Mouse (Mus musculus) gastrocnemius, postnatal 36 days (tissue): ENCODE measurements around the gene Pls3. TPM values are rescaled to one million over a fixed set of nuclear protein-coding genes. Genes with fewer than 3 reads are reported as not detected.
A peak's percentile ranks its signal among the peaks of the same experiment; 100 is the strongest.

Experiments
- DNase-seq, 2 experiments: peaks; one replicate each; pipeline ENCODE4 v3.0.0; 2022
- intact Hi-C: fragments of 180-260 bp; cut with DNase I; formaldehyde crosslinking; loops from one replicate; pipeline ENCODE4 v1.15.1; 2025
- long read RNA-seq, 2 experiments: library from polyadenylated mRNA; stranded (forward); transcript quantifications; one replicate each; pipeline ENCODE4 v2.0.0; 2021
- total RNA-seq, 2 experiments: library from RNA; stranded (reverse); gene quantifications; 2 replicates each; pipeline ENCODE4 v1.2.3; 2021

Pls3 gene
- 10 to 100 TPM; 13.7 to 14.0 TPM for total RNA-seq
- long read RNA-seq, experiment 1, transcript Pls3-204 (16 exons, 3,149 nt): major isoform, 8 of 20 reads
- long read RNA-seq, experiment 1, partial matches to known transcripts: 1 of 20 reads
- long read RNA-seq, experiment 1, other reads (novel, unspliced or antisense): 9 of 20 reads
- long read RNA-seq, experiment 2, transcript Pls3-204 (16 exons, 3,149 nt): major isoform, 9 of 25 reads
- long read RNA-seq, experiment 2, partial matches to known transcripts: 2 of 25 reads
- long read RNA-seq, experiment 2, other reads (novel, unspliced or antisense): 11 of 25 reads

DNA sequence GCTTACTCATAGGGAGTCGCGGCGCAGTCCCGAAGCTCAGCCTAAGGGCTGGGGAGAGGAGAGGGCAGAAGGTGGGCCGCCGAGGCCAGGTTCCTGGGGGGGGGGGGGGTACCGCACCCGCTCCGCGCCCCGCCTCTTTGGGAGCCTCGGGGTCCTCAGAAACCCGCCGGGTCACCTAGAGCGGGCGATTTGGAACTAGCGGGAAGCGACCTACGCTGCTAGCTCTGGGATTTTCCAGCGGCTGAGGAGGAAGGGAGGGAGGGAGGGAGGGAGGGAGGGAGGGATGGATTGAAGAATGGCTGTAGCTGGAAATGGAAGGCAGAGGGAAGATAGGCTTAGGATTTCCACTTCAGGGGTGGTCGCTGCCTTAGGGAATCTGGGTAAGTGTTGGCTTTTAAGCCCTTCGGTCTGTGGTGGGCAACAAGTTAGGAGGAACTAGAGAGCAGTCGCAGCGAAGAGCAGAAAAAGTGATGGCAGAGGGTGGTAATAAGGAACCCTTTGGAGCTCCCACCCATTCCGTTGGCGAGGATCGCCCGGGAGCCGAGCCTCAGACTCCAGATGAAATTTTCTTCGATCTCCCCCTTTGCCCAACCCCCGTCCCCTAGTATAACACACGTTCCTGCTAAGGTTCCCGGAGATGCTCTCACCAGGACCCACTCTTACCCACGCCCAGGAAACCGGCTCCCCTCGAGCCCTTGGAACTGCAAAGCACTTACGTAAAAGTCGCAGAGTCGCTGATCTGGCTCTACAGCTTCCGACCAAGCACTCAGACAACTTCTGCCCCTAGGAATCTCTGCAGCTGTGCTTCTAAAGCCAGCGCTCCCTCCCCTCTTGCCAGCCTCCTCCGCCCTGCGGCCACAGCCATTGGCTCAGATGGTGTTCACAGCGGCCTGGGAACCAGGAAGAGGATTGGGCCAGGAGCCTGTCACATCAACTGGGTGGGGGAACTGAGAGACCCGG lies at the start of gene Pls3:
Gene Pls3, minus strand, starts transcription at position 851 of the 960 bp plus-strand sequence.
- peak; percentile 65 to 81 for DNase-seq
- intact Hi-C loops: no loop called here

DNA sequence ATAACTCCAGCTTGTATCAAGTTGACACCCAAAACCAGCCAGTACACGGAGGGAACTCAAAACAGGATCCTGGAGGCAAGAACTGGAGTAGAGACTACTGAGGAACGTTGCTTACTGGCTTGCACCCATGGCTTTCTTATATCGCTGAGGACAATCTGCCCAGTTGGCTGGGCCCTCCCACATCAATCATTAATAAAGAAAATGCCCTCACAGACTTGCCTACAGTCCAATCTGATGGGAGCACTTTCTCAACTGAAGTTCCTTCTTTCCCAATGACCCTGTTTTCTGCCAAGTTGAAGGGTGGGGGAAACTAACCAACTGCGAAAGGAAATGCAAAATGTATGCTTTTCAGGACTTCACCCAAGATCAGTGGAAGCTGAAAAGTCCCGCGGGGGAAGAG lies 20.7 kb upstream of the Pls3 start:
- intact Hi-C loops: no loop called here
- DNase-seq: no peak

DNA sequence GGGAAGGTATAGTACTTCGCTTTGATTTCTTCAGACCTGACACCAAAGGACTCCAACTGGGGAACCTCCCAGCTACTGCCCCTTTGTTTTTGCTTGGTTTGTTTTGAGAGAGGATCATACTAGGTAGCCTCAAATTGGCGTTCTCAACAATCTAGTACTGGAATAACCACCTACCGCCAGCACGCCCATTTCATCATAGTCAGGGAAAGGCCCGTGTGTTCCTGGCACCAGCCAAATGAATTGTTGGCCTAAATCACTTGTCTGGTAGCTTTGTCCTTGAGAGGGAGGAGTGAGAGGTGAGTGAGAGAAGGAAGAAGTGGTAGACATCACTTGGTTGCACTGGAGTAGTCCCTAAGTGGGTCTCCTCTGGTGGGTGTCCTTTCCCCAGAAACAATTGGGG lies 584 bp upstream of the Pls3 start:
- DNase-seq: no peak
- intact Hi-C loops: no loop called here

DNA sequence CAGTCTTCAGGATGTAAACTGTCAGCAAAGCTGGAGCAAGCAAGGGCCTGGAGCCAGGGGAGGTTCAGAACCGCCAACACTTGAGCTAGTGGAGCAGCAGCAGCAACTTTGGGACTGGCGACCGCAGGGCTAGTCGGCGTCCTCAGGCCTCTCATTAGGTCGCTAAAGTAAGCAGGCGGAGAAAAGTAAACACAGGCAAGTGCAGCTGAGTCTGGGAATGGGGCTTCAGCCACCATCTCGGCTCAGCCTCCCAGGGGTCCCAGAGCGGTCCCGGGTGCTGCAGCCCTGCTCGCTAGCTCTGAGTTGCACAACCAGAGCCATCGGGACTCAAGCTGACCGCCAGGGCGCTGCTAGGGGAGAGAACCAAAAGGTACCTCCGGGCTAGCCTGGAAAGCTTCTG lies 1.2 kb downstream of the Pls3 start:
- peak; percentile 14 to 35 for DNase-seq
- intact Hi-C loops: no loop called here

DNA sequence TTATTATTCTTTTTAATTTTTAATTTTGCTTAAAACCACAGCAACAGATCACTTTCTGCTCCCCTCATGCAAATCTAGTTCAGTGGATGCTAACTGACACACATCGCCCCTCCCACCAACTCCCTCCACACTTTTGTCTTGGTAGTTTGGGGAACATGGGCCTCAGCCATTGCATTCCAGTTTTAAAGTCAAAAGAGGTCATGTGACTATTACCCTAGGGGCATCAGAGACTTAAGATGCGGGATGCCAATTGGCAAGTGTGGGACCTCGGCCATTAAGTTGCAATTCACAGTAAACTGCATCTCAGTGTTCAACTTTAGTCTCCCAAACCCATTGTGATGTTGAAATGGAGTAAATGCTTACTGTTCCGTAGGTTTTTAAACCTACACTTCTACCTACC lies 1.7 kb downstream of the Pls3 start:
- intact Hi-C loops: no loop called here
- DNase-seq: no peak

DNA sequence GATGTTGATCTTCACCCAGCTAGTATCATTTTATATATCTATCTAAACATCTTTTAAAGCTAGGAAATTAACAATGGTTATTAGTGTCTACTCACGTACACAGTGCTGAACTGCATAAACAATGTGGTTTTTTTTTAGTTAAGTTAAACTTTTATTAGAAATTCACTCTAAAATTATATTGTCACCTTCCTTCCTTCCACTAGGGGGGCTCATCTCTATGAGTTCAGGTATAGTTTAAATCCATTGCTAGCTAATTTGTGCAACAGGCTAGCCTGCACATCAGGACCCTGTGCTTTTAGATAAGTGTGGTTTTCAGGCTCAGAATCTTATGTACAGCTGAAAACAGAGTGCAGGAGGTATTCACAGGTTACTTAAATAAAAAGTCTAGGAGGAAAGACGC lies 3.1 kb downstream of the Pls3 start:
- intact Hi-C loops: no loop called here
- DNase-seq: no peak

DNA sequence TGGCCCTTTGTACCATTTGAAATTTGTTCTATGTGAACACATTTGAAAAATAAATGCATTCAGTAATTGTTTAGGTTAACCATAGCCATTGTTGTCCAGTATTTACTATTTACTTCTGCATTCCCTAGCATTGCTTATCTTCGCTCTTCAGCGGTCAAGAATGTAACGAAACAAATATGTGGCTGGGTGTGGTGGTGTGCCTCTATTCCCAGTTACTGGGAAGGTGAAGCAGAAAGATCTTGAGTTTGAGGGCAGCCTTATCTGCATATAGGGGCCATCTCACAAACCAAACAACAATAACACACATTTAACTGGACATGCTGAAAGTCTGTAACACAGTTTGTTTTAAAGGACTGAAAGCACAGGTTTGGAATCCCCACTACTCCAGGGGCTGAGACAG lies 13.3 kb downstream of the Pls3 start:
- intact Hi-C loops: no loop called here
- DNase-seq: no peak

DNA sequence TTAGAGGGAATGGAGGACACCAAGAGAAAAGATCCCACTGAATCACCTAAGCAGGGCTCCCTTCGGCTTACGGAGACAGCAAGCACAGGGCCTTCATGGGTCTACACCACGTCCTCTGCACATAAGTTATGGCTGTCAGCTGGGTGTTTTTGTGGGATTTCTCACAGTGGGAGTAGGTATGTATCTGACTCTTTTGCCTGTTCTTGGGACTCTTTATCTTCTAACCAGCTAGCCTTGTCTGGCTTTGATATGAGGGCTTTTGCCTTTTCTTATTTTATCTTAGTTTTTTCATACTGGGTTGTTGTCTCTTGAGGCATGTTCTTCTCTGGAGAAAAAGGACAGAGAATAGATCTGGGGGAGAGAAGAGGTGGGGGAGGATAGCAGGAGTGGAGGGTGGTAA lies 20.7 kb downstream of the Pls3 start:
- intact Hi-C loops: no loop called here
- DNase-seq: no peak

DNA sequence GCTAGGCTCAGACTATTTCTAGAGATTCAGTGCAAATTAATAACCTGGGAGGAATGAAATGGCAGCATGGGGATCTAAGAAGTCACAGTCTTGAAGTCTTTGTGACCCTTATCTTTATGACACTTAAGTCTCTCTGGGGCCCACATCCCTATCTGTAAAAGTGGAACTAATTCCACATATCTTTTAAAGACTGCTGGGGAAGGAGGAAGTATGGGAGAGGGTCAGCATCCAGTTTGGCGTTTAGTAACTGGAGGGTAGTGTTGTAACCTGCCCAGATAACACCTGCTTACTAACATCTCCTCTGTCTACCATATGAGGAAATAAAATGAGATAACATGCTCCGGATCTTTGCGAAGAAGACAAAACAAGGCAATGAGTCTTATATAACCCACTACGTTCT lies 30.7 kb downstream of the Pls3 start:
- no peak for DNase-seq
- intact Hi-C loops: no loop called here

DNA sequence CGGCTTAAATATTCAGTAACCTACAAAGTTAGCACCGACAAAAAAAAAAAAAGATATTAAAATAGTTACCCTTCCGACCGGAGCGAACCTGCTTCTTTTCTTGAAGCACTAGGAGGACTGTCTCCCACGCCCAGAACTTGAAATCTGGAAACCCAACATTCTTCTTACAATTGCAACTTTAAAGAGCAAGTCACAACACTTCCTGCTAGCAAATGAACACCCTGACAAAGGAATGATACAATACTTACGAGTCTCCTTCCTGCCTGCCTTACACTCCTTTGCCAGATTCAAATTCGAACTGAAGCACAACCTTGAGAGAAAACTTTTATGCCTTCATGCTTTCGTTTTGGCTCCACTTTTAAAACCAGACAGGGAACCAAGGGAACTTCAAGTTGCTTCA lies 32.1 kb downstream of the Pls3 start:
- intact Hi-C loops: no loop called here
- DNase-seq: no peak

DNA sequence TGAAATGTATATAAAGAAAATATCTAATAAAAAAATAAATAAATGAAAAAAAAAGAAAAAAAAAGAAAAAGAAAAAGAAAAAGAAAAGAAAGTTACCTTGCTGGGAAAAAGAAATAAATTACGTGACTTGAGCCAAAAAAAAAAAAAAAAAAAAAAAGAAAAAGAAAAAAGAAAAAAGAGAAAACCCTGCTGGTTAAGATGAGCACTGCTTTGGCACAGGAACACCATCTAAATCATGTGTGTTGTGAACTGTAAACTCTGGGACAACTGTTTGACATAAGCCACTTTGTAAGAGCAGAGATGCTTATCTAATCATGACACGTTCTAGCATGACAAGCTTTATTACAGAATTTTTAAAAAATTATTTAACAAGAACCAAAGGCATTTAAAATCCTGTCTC lies 32.9 kb downstream of the Pls3 start:
- intact Hi-C loops: no loop called here

DNA sequence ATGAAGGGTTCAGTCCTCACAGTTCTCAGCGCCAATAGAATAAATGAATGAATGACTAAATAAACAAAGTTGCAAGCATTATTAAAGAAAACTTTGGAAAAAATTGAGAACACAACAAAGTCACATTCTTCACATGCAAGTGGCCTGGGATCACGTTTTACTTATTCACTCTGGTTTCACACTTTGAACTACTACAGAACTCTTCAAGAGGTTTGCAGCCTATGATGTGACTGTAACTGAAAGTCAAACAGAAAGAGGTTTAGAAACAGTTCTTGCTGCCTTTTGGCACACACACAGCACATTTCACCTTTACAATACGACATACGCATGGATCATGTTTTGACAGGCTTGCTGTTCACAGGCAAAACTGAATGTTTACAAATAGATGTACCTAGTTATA lies 34.7 kb downstream of the Pls3 start:
- no peak for DNase-seq
- intact Hi-C loops: no loop called here

More for the DNA sequence above, 32.9 kb downstream of the Pls3 start:
- no peak for DNase-seq

DNA sequence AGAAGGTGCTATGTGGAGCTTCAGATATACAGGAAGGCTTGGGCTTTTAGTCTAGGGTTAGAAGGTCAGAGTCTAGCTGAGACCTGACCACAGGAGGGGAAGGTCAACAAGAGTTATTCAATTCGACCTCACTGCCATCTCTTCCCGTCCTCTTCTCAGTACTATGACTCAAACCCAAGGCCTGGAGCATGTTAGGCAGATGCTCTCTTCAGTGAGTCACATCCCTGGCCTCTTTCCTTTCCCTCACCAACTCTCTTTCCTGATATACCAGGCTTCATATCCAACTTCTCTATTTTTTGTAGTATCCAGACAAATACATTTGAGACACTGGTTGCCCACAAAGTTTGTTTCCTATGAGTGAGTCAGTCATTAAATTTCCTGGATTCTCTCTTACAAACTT lies 40.1 kb downstream of the Pls3 start:
- intact Hi-C loops: no loop called here

DNA sequence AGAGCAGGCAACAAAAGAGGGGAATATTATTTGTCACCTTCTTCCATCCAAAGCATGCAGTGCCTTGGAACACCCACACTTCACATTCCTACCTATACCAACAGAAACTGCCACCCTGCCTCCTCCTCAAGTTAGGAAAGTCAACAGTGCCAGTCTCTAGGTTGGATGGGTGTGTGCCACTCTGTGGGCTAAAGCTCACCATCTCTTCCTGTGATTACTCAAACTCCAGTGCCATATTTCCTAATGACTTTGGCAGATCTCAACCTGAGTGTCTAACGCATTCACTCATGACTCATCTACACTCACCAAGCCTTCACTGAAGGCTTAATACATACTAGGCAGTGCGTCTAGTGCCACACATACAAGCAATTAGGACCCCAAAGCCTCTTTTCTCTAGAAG lies 40.7 kb downstream of the Pls3 start:
- intact Hi-C loops: no loop called here
- DNase-seq: no peak

More for the DNA sequence above, 40.1 kb downstream of the Pls3 start:
- DNase-seq: no peak

DNA sequence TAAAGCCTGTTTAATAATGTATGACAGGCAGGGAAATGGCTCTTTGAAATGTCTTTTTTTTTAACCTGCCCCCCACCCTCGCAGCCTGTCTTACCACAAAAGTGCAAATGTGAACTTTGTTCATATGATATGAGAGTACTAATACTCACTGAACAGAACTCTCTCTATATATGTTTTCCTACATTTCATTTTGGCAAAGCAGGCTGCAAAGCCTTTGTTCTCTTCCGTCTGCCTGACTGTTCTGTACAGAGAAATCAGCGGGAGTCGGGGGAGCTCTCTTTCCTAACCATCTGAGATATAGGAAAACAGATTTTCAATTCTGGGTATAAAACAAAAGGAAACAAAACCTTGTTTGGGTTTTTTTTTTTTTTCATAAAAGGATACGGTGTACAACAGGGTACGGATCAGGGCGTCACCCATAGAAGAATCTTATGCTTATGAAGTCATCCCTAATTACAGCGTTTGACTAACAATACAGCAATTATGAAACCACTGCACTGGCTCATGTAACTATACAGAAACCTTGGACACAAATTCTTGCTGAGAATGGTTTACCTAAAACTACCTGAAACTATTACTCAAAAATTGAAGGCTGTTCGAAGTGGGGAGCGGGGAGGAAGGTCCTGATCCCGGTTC lies 41.9 kb downstream of the Pls3 start:
- DNase-seq: no peak
- intact Hi-C loops: no loop called here

DNA sequence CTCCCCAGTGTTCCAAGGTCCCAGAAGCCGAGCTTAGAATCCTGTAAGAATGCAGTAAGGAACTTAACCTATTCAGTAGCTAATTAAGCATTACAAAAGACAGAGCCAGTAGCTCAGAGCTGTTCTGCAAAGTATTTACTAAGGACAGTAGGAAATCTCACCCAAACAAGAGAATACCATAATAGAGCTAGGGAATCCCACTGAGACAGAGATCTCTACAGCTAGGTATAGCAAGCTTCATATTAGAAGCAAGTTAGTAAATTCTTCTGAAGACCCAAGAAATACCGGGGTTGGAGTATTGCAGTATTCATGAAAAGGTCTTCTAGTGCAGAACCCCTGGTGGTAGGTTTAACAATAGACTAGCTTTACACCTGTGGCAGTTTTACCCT lies 45.1 kb downstream of the Pls3 start:
- intact Hi-C loops: no loop called here
- no peak for DNase-seq

DNA sequence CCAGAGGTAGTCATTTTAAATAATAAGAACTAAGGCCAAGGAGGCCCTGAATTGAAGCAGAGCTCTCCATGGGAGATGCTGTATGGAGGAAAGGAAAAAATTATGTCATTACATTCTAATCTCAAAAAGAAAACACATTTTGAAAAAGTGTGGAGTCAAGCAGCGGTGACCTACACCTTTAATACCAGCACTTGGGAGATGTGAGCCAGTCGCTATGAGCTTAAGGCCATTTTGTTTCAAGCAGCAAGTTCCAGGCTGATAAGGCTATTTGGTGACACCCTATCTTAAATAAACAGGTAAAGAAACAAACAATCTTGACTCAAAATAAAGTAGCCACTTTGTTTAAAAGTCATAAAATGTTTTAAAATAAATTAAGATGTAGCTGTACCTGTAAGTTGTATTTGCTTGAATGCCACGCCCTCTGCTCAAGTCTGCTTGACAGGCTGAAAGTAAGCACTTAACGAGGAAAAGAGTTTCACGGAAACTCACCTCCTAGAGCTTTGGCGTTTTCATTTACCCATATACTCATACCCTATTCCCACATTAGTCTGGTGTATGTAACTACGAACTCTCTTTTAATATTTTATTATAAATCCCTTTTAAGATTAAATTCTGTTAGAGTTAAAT lies 45.6 kb downstream of the Pls3 start:
- DNase-seq: no peak
- intact Hi-C loops: no loop called here

DNA sequence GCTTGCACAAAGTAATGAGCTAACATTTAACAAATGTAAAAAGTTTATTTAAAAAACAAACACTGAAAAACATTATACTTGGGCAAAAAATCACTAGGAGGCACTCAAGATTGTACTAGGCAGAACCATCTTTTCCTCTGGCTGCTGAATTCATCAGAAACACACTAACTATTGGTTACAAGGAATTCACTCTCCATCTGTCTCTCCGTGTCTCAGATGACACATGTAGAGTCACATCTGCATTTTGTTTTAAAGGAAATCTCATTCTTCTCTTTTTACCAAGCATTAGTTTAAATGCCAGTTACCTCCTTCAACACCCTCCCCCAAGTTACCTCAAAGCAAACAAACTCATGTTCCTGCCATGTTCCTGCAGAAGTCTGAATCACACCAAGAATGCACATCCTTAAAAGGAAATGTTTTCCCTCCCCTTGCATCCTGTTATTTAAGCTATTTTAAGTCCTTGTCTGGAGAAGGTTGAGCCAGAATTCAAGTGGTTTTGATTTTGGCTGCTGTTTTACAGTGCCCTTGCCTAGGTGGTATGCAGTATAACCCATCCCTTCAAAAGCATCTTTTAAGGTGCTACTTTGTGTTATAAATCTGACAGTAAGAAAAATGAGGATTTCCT lies 56.2 kb downstream of the Pls3 start:
- DNase-seq: no peak
- intact Hi-C loops: no loop called here

DNA sequence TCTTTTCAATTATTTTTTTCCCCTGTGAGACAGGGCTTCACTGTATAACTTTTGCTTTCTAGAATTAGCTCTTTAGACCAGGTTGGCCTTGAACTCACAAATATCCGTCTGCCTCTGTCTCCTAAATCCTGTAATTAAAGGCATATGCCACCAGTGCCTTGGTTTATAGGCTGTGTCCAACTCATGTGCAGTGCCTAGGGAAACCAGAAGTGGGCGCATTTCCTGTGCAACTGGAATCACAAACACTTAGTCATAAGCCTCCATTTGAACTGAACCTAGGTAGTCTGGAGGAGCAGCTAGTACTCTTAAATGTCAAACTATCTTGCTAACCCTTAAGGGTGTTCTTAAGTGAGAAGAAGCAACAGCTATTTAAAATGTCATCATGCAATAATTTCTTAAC lies 60.0 kb downstream of the Pls3 start:
- intact Hi-C loops: no loop called here
- no peak for DNase-seq

DNA sequence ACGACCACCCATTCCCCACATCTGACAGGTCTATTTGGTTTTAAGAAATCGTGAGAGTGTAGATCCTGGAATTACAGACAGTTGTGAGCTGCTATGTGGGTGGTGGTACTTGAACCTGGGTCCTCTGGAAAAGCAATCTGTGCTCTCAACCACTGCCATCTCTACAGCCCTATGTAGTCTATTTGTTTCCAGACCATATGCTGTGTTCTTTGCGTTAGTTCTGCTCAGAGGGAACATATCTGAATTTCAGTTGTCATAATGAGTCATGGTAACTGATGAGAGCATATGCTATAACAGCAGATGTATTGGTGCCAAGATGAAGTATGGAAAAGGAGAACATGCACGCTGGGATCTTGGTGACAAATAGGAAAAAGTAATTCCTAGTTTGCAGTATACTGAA lies 60.9 kb downstream of the Pls3 start:
- DNase-seq: no peak
- intact Hi-C loops: no loop called here
